Mouse (Mus musculus) skeletal muscle tissue, adult 2 months (tissue): ENCODE measurements around the gene Itpripl1.
"Not testable (repeated sequence)": the region's sequence is repeated elsewhere in the genome, so short reads cannot be mapped to it uniquely, and the experiment has no call there.

Source experiments
- DNase-seq: peaks from one replicate; pipeline ENCODE4 v3.0.0-alpha.2; 2012; ENCODE audit warnings: low read depth, low spot score

Gene Itpripl1

DNA sequence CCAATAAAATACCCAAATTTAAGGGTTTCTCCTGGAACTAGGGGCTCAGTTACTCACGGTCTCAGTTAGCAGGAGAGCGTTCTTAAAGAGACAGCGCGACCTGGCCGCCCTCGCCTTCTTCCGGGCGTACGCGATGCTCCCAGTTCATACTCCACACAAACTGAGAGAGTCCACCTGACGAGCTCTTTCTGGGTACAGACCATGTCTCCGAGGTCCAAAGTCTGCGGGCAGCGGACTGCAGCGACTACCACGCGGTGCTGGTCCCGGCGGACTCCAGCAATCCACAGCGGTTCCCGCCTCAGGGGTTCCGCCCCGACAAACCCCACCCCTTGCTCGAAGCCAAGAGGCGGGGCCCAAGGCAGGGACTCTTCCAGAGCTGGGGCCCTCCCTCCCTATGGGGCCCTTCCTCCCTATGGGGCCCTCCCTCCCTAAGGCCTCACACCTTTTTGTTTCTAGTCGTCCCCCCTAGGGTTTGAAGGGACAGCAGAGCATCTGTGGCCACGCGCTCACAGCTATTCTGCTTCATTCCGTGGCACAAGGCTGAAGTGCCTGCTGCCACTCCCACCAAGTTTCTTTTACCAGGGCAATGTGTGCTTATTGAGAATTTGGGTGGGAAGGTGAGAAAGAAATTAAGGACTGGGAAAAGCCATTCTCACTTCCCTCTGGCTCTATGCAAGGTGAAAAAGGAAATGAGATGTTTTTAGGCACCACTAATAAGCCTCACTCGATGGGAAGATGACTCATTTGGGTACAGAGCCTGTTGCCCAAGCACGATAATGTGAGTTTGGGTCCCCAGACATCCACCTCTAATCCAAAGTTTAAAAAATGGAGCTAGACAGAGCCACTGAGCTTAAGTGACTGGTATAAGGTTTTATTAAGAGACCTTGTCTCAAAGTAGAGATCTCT, at the start of gene Itpripl1:
Gene Itpripl1 (minus strand): TSS at position 285 of the 906 bp plus-strand sequence.
- peak; percentile 37 for DNase-seq

DNA sequence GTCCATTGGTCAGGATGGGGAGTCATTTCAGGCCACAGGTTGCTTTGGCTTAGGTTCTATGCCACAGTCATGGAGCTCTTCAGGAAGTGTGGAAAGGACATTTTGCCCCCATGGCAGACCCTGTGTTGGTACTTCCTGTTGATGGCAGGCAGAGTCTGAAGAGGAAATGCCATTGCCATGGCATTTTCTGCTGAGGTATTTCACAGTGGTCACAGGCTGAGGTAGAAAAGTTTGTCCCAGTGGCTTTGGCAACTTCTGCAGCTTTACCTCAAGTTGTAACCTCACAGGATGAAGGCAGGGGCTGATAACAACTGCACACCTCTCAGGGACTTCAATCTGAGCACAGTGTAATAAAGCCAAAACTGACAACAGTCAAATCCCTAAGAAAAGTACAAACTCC, 46.3 kb upstream of the Itpripl1 start:
- DNase-seq: no peak

DNA sequence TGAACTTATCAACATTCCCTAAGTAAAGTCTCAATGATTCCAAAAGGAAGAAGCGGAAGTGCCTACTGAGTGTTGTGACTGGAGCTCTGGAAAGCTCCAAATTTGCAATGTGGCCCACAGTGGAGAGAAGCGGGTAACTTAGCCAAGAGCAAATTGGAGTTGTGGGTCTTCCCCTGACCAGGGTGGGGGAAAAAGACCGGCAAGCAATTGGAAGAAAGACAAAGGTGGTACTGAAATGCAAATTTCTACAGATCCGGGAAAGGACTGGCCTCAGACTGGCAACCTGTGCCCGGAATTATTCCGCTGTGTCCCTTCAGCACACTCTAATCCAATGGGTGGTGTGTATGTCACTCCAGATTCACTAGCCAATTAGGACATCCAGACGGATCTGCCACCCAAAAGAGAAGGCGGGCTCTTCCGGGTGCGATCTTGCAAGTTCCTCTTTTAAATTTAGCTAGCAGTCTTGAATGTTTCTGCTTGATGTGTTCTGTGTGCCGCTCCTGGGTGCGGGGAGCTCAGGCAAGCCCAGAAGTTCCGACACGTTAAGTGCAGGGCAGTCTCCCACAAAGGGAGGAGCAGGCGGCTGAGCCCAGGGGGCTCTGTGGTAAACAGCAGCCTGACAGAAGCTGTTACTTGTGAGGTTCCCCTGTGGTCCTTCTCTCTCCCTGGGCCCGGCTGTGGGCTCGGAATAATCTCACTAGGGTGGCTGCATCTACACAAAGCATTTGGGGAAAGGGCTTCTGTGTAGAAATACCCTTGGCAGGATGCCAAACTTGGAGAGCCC, 39.5 kb upstream of the Itpripl1 start:
- DNase-seq: peak; percentile 91

DNA sequence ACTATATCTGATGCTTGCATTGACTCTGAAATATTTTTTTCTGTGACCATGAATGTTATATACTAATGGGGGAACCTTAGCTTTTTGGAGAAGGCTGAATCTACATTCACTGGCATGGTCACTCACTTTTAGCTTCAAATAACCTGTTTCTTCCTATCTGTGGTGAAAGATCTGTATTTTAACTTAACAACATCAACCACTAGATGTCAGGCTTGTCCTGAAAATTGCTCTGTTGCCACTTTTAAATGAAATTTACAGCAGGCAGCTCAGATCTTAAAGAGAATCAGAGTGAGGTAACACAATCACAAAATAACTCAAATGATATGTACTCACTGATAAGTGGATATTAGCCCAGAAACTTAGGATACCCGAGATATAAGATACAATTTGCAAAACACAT, 23.0 kb upstream of the Itpripl1 start:
- not testable (repeated sequence) for DNase-seq

DNA sequence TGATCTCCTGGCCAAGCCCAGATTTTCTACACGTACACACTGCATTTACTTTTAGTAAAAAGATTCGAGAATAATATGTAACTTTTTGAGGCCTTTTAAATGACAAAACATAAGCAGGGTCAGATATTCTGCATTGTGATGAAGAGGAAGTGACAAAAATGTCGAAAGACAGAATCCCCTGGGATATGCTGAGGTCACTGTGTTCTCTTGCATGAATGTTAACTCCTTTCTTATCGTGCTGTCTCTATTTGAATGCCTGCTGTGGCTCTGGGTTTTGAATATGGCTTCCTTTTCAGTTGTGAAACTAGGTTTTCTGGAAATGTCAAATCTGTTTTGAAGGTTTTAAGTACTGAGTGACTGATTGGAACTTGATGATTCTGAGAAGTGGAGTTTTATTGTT, 22.4 kb upstream of the Itpripl1 start:
- no peak for DNase-seq

DNA sequence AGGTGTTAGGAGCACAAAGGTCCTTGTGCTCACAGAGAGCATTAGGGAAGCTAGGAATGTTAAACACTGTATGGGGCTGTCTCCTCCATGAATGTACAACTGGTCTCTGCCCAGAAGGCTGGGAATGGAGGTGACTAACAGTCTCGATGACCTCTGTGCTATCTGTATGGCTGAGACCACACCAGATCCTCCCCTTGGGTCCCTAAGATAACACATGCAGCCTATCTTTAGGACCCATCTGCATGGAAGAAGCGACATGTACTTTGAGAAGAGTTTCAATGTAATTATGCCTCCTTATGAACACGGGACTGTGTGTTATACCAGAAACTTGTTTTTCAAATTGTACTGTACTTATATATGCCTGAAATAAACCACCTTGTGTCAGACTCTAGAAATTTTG, 2.5 kb upstream of the Itpripl1 start:
- no peak for DNase-seq

DNA sequence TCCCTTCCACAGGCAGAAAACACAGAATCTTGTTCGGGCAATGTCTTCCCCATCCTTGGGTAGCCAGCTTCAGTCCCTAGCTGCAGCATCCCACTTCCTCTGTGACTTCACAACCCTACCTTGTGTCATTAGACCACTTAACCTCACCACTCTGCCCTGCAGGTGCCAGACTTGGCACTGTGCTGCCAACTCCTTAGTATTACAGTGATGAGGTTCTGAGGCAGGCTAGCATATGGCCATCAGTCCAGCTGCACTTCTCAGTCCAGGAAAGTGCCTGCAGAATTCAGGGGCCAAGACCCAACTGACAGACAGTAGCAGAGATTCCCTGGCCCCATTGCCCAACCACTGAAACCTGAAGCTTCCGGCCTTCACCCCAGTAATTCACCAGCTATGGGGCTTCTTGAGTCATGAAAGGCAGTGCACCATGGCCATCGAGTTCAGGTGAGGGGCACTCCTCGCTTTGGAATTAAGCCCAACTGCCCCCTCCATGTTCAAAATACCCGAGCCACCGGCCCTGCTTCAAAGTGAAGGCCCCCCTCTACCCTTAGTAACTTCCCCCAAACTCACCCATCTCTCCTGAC, 575 bp downstream of the Itpripl1 start:
- no peak for DNase-seq

DNA sequence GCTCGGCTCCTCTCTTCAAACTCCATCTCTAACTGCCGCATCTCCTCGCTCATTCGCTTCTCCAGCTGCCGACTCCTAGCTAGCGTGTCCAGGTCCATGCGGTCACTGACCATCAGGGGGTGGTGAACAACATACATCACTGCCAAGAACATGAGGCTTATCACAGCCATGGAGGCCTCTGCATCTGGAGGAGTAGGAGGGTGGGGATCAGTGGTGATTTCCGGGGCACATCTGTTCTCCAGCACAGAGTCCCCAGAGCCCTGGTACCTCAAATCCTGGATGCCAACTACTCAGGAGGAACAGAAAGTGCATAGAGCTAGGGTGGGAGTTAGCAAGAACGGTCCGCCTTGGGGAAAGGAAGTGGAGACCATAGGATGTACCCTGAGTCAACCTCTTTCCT, 1.2 kb downstream of the Itpripl1 start:
- DNase-seq: no peak

DNA sequence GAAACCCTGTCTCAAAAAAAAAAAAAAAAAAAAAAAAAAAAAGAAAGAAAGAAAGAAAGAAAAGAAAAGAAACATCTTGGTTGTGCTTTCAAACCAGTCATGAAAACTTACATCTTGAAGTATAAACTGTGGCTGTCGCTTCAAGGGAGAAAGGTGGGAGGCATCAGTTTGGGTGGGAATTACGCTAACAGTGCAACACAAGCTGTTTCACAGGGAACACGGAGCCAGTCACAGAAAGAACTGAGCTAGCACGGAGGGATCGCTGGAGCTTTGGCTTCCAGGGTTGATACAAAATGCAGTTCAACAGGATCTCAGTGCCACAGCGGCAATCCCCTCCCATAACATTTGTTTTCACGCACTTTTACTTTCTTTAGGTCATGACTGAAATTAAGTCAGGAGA, 3.2 kb downstream of the Itpripl1 start:
- DNase-seq: no peak

DNA sequence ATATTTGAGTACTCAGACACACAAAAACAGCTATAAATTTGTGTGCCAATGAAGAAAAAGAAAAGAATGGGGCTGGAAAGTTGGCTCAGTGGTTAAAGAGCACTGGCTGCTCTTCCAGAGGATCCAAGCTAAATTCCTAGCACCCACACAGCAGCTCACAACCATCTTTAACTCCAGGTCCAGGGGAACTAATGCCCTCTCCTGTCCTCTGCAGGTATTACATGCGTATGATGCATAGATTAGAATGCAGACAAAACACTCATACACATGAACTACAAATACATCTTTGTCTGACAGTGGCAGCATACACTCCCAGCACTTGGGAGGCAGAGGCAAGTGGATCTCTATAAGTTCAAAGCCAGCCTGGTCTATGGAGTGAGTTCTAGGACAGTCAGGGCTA, 3.6 kb downstream of the Itpripl1 start:
- no peak for DNase-seq

DNA sequence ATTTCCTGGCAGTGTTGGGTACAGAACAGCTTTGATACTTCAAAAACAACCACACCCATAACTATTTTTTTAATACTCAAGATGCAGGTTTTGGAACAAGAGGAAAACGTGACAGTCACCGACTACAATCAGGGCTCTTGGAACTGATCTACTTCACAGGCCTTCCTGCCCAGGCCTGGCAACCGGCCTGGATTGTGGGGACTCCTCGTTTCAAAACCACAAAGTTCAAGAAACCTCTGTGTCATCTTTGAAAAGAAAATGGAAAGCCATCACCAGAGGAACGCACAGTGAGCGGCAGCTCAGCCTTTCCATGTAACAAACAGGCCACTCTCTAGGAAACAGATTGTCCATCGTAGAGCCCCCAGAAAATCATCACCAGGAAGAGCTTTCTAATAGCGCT, 4.1 kb downstream of the Itpripl1 start:
- DNase-seq: no peak

DNA sequence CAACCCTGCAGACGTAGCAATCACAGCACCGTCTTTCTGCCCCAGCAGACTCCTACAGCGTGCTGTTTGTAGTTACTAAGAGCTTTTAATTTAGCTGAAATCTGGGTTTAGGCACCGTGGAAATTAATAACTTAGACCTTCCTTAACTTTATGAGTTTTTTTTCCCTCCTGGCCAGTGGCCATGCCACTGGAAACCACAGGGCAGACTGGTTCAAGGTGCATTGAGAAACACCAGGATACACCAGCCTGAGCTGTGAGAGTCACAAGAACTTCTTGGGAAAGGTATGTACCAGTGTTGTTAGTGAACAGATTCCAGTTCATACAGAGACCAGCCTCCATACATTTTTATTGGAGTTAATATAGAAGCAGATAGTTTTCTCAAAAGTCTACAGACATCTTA, 4.8 kb downstream of the Itpripl1 start:
- DNase-seq: no peak

DNA sequence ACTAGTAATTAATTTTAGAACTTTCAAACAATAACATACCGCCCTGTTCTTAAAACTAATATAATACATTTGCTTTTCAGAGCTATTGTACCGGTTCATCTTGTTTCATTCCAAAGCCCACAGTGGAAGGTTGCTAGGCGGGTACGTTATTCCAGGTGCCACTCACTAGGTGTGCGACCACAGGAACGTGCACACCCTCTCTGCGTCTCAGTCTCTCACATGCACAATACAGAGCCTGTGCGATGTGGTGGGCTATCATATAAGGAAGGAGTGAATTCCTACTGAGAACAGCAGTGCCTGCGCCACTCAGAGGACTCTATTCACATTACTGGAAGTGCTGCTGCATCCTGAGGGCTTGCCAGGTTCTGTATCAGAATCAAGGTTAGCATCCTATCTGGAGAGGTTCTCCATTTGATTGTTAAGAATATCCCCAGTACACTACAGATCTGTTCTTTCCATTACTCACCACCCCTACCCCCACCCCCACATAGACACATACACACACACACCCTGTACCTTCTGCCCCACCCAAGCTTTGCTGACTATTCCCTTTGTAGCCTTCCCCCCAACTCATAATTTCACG, 5.3 kb downstream of the Itpripl1 start:
- DNase-seq: no peak

DNA sequence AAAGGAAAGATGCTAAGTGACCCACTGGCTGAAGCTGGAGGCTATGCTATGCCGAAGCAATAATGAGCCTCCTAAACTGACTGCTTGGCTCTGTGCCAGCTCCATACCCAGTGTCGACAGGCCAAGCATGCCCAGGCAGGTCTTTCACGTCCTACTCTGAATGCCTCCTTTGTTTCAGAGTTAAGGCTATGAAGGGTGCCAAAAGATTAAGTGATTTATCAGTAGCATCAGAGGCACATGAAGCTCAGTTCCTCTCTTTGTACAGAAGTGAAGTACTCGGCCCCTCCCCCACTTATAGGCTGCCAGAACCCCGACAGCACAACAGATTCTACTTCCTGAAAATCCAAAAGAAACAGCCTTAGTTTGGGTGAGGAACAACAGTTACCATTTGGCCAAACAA, 6.3 kb downstream of the Itpripl1 start:
- DNase-seq: peak; percentile 35

DNA sequence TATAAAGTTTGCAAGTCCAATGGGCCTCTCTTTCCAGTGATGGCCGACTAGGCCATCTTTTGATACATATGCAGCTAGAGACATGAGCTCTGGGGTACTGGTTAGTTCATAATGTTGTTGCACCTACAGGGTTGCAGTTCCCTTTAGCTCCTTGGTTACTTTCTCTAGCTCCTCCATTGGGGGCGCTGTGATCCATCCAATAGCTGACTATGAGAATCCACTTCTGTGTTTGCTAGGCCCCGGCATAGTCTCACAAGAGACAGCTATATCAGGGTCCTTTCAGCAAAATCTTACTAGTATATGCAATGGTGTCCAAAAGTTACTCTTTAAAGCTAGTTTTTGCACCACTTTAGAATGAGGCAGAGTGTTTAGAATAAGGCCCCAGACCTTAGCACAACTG, 8.0 kb downstream of the Itpripl1 start:
- not testable (repeated sequence) for DNase-seq

DNA sequence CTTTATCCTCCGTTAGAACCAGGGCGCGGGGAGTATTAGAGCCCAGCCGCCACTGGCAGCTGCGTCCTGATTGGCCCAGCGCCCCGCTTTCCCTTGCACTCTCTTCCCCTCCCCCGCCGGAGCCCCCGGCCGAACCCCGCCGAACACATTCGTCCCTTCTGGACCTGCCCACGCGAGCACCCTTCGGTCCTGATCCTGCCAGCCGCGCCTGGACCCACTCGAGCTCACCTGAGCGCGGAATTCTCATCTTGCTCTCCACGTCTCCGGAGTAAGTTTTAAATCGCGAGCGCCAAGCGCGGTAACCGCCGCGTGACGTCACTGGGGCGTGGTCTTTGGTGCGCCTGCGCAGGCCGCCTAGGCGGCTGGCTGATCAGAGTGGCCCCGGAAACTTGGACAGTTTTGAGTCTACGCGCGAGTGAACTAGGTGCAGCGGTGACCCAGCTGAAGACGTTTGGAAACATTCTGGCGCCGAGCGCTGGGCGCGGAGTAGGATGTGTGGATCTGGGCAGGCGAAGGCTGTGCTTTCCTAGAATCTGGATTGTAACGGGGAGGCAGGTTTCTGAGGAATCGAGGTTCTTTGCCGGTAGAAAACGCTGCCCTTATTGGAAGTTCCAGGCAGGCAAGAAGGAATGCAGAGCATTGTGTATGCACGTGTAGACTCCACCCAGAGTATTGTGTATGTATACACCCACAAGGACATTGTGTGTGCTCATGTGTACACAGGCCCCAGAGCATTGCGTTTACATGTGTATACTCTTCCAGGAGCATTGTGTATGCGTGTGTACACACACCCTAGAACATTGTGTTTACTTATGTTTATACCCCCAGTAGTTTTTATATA, 9.4 kb downstream of the Itpripl1 start, which contains the start of gene Ncaph:
Gene Ncaph (minus strand): TSS at position 334 of the 841 bp plus-strand sequence.
- DNase-seq: peak; percentile 87

DNA sequence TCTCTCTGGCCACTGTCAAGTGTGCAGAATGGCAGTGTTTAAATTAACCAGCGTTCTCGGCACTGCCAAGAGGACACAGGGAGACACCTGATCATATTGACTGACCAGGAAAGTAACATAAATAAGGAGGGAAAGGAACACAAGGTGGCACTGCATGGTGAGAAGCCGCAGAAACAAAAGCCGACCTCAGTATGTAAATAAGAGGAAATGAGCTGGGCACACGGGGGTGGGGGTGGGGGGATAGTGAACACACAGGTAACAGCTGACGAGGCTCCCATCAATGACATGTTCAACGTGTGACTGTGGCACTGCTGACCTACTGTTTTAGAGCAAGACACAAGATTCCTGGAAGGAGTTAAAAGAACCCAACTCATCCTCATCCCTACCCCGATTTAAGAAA, 11.9 kb downstream of the Itpripl1 start:
- no peak for DNase-seq

DNA sequence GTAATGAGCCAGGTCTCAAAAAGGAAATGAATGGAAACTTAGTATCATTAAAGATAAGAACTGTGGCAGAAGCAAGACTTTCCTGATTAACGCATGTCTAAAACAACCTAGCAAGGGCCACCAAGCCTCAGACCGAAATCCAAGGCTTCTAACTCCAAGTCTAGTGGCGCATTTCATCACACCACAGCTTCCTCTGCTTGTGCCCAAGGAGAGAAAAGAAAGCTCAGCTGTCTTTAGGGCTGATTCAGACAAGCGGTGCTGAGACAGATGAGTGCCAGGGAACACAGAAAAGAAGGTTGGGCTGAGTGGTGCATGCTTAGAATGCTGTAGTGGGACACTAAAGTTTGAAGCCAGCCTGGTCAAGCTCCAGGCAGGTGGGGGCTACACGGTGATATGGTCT, 14.3 kb downstream of the Itpripl1 start:
- DNase-seq: no peak

DNA sequence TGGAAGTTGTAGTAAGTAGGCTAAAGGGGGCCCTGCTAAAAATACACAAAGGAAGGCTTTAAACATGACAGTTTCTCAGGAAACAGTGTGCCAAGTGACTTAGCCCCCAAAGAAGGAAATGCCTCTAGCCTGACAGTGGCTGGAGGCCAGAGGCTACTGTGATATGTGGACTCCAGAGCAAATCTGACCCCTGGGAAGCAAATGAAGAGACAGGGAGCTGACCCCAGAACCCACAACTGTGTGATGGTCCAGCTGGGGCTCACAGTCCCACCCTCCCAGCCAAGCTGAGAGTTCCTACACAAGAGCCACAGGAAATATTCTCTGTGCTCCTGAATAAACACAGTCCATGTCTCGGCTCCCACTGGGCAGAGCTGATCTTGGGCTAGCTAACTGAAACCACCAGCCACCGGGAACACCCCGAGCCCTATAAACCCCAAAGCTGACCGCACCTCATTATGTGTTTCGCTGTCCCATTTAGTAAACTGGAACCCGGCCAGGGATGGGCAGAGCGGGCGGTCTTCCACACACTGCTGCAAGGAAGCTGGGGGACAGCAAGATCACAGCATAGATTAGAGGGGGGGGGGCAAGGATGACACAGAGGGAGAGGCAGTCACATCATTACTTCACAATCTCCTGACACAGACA, 21.5 kb downstream of the Itpripl1 start:
- no peak for DNase-seq

DNA sequence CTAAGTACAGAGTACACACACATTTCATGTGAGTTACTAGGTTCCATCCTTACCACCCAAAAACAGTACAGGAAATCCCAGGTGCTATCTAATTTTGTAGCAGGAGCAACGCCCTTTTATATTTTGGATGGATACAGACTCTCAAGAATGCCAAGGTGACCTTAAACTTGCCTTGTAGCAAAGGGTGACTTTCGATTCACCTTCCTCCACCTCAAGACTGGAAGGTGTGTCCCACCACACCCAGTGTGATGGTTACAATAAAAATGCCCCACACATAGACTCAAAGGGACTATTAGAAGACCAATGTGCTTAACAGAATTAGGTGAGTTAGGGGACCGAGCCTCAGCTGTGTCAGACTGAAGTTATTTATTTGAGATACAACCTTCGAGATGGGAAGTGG, 34.3 kb downstream of the Itpripl1 start:
- DNase-seq: no peak

DNA sequence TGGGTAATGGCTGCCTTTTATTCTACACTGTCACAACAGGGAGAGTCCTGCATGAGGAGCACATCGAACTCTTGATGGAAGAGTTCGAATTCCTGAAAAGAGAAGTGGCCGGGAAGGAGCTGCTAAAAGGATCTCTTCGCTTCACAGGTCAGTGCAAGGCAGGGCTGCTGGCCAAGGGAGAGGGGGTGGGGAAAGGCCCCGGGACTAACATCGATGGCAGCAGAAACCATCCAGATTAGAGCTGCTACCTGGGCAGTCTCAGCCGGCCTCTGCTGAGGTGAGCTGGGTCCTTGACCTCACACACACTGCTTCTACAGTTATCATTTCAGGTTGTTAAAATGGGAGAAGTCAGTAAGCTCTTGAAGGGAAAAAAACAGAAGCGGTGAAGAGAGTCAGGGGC, 51.2 kb downstream of the Itpripl1 start:
- no peak for DNase-seq
